Mouse (Mus musculus): ENCODE data around the gene Cldnd2. TPM values are rescaled to one million over a fixed set of nuclear protein-coding genes. Genes with fewer than 3 reads are reported as not detected.
A peak's percentile ranks its signal among the peaks of the same experiment; 100 is the strongest.

Cldnd2 gene
- polyA plus RNA-seq, 1 experiment: not detected

- H3K9me3 ChIP-seq (replicated peaks; ENCODE audit: control insufficient read depth, insufficient read depth, low read length, poor library complexity, severe bottlenecking): peaks cover 5% of the 10 kb centered on the region
- no peaks in the 10 kb centered on the region for H3K4me1 ChIP-seq (ENCODE audit: control insufficient read depth, insufficient read depth, low read length)
- no peaks in the 10 kb centered on the region for H3K36me3 ChIP-seq (ENCODE audit: control insufficient read depth, insufficient read depth, low read length, poor library complexity, severe bottlenecking)
- H3K27me3 ChIP-seq (ENCODE audit: control insufficient read depth, insufficient read depth, low read length, poor library complexity, severe bottlenecking): no peaks in the 10 kb centered on the region
- TF ChIP-seq POLR2A (IDR thresholded peaks at IDR 0.05; ENCODE audit: insufficient read depth, low read length) (no peak), CTCF (IDR thresholded peaks at IDR 0.05; ENCODE audit: low read depth, low read length) (no peak), EP300 (IDR thresholded peaks at IDR 0.05; ENCODE audit: insufficient read depth, low read depth, low read length) (no peak)
- no peak overlapping the region for H3K4me3 ChIP-seq (ENCODE audit: low read depth, low read length)
- no peak overlapping the region for H3K27ac ChIP-seq (ENCODE audit: insufficient read depth, low read length)
- H3K9ac ChIP-seq (ENCODE audit: low read depth, poor library complexity, severe bottlenecking): no peak overlapping the region
Measured at GRCm38 (mm10) chr7:43451726-43452125, 11.1 kb downstream of the Cldnd2 start.

- Histone ChIP-seq H3K36me3 (ENCODE audit: control insufficient read depth, insufficient read depth, low read length, poor library complexity, severe bottlenecking) (no peaks in the 10 kb centered on the region), H3K4me1 (ENCODE audit: control insufficient read depth, insufficient read depth, low read length) (no peaks in the 10 kb centered on the region), H3K27me3 (ENCODE audit: control insufficient read depth, insufficient read depth, low read length, poor library complexity, severe bottlenecking) (no peaks in the 10 kb centered on the region), H3K27ac (ENCODE audit: insufficient read depth, low read length) (no peak overlapping the region), H3K4me3 (ENCODE audit: low read depth, low read length) (no peak overlapping the region), H3K9ac (ENCODE audit: low read depth, poor library complexity, severe bottlenecking) (no peak overlapping the region), H3K9me3 (replicated peaks; ENCODE audit: control insufficient read depth, insufficient read depth, low read length, poor library complexity, severe bottlenecking) (peaks cover 9% of the 10 kb centered on the region)
- no peak for TF ChIP-seq POLR2A (IDR thresholded peaks at IDR 0.05; ENCODE audit: insufficient read depth, low read length)
- peak; percentile 45 for TF ChIP-seq CTCF (IDR thresholded peaks at IDR 0.05; ENCODE audit: low read depth, low read length)
Measured at GRCm38 (mm10) chr7:43452609-43453008, 12.0 kb downstream of the Cldnd2 start.

GRCm38 (mm10) chr7:43453599-43454355 is 13.2 kb downstream of the Cldnd2 start:
- TF ChIP-seq CTCF (IDR thresholded peaks at IDR 0.05; ENCODE audit: low read depth, low read length): no peak
- TF ChIP-seq EP300 (IDR thresholded peaks at IDR 0.05; ENCODE audit: insufficient read depth, low read depth, low read length): no peak
- no peak for TF ChIP-seq POLR2A (IDR thresholded peaks at IDR 0.05; ENCODE audit: insufficient read depth, low read length)
- no peaks in the 10 kb centered on the region for H3K4me1 ChIP-seq (ENCODE audit: control insufficient read depth, insufficient read depth, low read length)
- no peaks in the 10 kb centered on the region for H3K36me3 ChIP-seq (ENCODE audit: control insufficient read depth, insufficient read depth, low read length, poor library complexity, severe bottlenecking)

GRCm38 (mm10) chr7:43454371-43454770 is 13.8 kb downstream of the Cldnd2 start:
- TF ChIP-seq POLR2A (IDR thresholded peaks at IDR 0.05; ENCODE audit: insufficient read depth, low read length) (no peak), CTCF (IDR thresholded peaks at IDR 0.05; ENCODE audit: low read depth, low read length) (no peak), EP300 (IDR thresholded peaks at IDR 0.05; ENCODE audit: insufficient read depth, low read depth, low read length) (no peak)
- H3K27ac ChIP-seq (ENCODE audit: insufficient read depth, low read length): no peak overlapping the region
- H3K4me1 ChIP-seq (ENCODE audit: control insufficient read depth, insufficient read depth, low read length): no peaks in the 10 kb centered on the region
- H3K36me3 ChIP-seq (ENCODE audit: control insufficient read depth, insufficient read depth, low read length, poor library complexity, severe bottlenecking): no peaks in the 10 kb centered on the region
- H3K9me3 ChIP-seq (replicated peaks; ENCODE audit: control insufficient read depth, insufficient read depth, low read length, poor library complexity, severe bottlenecking): peaks cover 9% of the 10 kb centered on the region
- no peak overlapping the region for H3K4me3 ChIP-seq (ENCODE audit: low read depth, low read length)
- H3K9ac ChIP-seq (ENCODE audit: low read depth, poor library complexity, severe bottlenecking): no peak overlapping the region
- no peaks in the 10 kb centered on the region for H3K27me3 ChIP-seq (ENCODE audit: control insufficient read depth, insufficient read depth, low read length, poor library complexity, severe bottlenecking)

More at GRCm38 (mm10) chr7:43453599-43454355, 13.2 kb downstream of the Cldnd2 start:
- H3K27ac ChIP-seq (ENCODE audit: insufficient read depth, low read length): no peak overlapping the region
- no peak overlapping the region for H3K4me3 ChIP-seq (ENCODE audit: low read depth, low read length)
- H3K9me3 ChIP-seq (replicated peaks; ENCODE audit: control insufficient read depth, insufficient read depth, low read length, poor library complexity, severe bottlenecking): peaks cover 9% of the 10 kb centered on the region
- H3K27me3 ChIP-seq (ENCODE audit: control insufficient read depth, insufficient read depth, low read length, poor library complexity, severe bottlenecking): no peaks in the 10 kb centered on the region
- no peak overlapping the region for H3K9ac ChIP-seq (ENCODE audit: low read depth, poor library complexity, severe bottlenecking)

GRCm38 (mm10) chr7:43462851-43463250 is 22.3 kb downstream of the Cldnd2 start, which contains the start of gene Vsig10l:
Vsig10l (plus strand) TSS chr7:43463151.
- no peak for TF ChIP-seq CTCF (IDR thresholded peaks at IDR 0.05; ENCODE audit: low read depth, low read length)
- no peak for TF ChIP-seq POLR2A (IDR thresholded peaks at IDR 0.05; ENCODE audit: insufficient read depth, low read length)
- no peak for TF ChIP-seq EP300 (IDR thresholded peaks at IDR 0.05; ENCODE audit: insufficient read depth, low read depth, low read length)

GRCm38 (mm10) chr7:43463976-43464375 is 23.4 kb downstream of the Cldnd2 start:
- H3K27me3 ChIP-seq (ENCODE audit: control insufficient read depth, insufficient read depth, low read length, poor library complexity, severe bottlenecking): no peaks in the 10 kb centered on the region

More at GRCm38 (mm10) chr7:43462851-43463250, 22.3 kb downstream of the Cldnd2 start, which contains the start of gene Vsig10l:
- H3K9me3 ChIP-seq (replicated peaks; ENCODE audit: control insufficient read depth, insufficient read depth, low read length, poor library complexity, severe bottlenecking): no peaks in the 10 kb centered on the region
- H3K36me3 ChIP-seq (ENCODE audit: control insufficient read depth, insufficient read depth, low read length, poor library complexity, severe bottlenecking): no peaks in the 10 kb centered on the region
- no peaks in the 10 kb centered on the region for H3K27me3 ChIP-seq (ENCODE audit: control insufficient read depth, insufficient read depth, low read length, poor library complexity, severe bottlenecking)
- H3K27ac ChIP-seq (ENCODE audit: insufficient read depth, low read length): no peak within 1 kb of the TSS
- no peak within 1 kb of the TSS for H3K9ac ChIP-seq (ENCODE audit: low read depth, poor library complexity, severe bottlenecking)
- H3K4me1 ChIP-seq (ENCODE audit: control insufficient read depth, insufficient read depth, low read length): no peaks in the 10 kb centered on the region
- H3K4me3 ChIP-seq (ENCODE audit: low read depth, low read length): no peak within 1 kb of the TSS

More at GRCm38 (mm10) chr7:43463976-43464375, 23.4 kb downstream of the Cldnd2 start:
- Histone ChIP-seq H3K4me1 (ENCODE audit: control insufficient read depth, insufficient read depth, low read length) (no peaks in the 10 kb centered on the region), H3K9me3 (replicated peaks; ENCODE audit: control insufficient read depth, insufficient read depth, low read length, poor library complexity, severe bottlenecking) (no peaks in the 10 kb centered on the region), H3K27ac (ENCODE audit: insufficient read depth, low read length) (no peak overlapping the region), H3K36me3 (ENCODE audit: control insufficient read depth, insufficient read depth, low read length, poor library complexity, severe bottlenecking) (no peaks in the 10 kb centered on the region), H3K4me3 (ENCODE audit: low read depth, low read length) (no peak overlapping the region), H3K9ac (ENCODE audit: low read depth, poor library complexity, severe bottlenecking) (no peak overlapping the region)
- TF ChIP-seq POLR2A (IDR thresholded peaks at IDR 0.05; ENCODE audit: insufficient read depth, low read length) (no peak), CTCF (IDR thresholded peaks at IDR 0.05; ENCODE audit: low read depth, low read length) (no peak), EP300 (IDR thresholded peaks at IDR 0.05; ENCODE audit: insufficient read depth, low read depth, low read length) (no peak)

All from ES-Bruce4 (cell line).